Mouse (Mus musculus): ENCODE measurements around the gene Inhbe.

The Inhbe gene

GRCm38 (mm10) chr10:127341891-127342639, 12.1 kb downstream of the Inhbe start, which contains the start of gene Gli1:
Gli1 (minus strand) TSS chr10:127341974.
- DNase-seq: peak; percentile 79 to 81

GRCm38 (mm10) chr10:127341360-127341690, 12.9 kb downstream of the Inhbe start:
- DNase-seq: peak in 1 of 2 experiments; percentile 34

DNA sequence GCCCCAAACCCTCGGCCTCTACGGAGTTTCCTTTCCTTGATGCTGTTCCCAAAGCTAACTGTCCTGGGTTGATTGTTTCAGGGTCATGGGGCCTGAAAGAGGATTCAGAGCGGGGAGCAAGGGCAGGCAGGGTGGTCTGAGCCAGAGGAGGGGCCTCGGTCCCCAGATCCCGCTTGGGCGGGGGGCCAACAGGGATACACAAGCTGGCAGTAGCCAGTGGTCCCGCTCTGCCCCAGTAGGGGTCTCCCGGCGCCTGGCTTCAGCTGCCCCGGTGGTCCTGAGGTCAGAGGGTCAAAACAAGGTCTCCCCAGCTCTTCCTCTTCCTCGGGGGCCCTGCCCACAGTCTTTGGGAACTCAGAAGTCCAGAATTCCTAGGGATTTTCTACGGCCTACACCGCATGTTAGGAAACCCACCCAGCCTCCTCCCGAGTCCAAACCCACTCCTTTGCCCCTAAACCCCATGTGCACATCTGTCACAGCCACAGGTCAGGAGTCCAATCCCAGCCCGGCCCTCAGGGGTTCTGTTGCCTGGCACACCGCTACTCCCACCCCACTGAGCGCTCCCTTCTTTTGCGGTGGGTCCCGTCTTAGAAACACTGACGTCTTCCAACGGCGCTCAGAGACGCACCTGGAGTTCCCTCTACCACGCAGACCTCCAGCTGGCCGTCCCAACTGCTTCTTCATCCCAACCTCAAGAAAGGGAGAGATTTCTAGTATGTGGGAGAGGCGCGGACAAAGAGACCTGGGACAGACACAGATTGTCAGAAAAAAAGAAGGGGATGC, 13.4 kb downstream of the Inhbe start:
- peak in 1 of 2 experiments; percentile 45 for DNase-seq

DNA sequence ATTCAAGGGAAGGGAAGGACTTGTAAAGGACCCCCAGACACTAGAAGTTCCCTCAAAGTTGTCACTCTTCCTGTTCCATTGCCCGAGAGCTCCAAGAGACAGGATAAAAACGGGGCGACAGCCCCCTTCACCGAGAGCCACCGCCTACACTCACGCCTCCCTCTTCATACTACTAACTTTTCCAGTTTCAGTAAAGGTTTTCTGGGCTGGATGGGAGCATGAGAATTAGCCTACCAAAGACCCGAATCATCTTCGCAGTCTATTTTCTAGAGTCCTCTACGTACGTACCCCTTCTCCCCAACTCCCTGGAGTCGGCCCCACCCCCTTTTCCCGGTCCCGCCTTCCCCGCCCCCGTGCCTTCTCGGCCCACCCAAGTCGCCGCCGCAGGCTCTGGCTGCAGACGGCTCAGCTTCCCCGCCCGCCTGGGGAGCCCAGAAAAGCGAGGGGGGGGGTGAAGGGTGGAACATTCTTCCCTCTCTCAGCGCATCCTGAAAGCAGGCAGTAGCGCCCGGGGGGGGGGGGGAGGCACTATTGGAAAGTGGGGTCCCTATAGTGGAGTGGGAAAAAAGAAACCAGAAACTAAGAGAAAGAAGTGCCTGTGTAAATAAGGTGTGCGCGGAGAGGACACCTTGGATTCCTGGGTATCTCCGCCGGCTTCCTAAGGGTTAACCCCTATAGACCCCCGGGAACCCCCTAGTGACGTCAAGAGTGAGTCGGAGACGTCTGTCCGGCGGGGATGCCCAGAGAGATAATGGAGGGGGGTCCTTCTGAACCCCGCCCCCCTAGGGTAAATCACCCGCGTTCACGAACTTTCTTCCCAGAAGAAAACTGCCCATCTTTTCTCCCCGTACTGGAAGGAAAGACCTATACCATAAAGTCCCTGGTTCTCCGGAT, 14.3 kb downstream of the Inhbe start:
- peak in 1 of 2 experiments; percentile 30 for DNase-seq

GRCm38 (mm10) chr10:127338930-127339682, 15.1 kb downstream of the Inhbe start:
- DNase-seq: peak; percentile 77 to 79

DNA sequence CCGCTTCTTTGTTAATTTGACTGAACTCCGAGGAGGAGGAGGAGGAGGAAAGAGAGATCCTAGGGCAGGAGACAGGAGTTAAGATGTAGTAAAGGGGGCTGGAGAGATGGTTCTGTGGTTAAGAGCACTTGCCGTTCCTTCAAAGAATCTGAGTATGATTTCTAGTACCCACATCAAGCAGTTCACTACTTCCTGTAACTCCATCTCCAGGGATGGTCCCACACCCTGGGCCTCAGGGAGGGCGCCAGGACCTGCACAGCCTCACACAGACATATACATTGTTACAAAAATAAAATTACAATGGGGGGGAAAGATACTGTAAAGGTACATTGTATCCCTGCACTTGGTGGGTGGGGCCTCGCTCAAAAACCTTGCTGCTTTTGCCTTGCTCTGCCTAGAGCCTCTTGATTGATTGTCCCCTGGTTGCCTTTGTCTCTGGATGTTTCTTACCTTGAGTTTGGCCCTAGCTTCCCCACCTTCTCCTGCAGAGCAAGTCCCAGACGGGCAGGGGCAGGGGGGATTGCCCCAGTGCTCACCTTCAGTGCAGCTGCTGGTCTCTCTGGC, 16.6 kb downstream of the Inhbe start:
- DNase-seq: no peak

DNA sequence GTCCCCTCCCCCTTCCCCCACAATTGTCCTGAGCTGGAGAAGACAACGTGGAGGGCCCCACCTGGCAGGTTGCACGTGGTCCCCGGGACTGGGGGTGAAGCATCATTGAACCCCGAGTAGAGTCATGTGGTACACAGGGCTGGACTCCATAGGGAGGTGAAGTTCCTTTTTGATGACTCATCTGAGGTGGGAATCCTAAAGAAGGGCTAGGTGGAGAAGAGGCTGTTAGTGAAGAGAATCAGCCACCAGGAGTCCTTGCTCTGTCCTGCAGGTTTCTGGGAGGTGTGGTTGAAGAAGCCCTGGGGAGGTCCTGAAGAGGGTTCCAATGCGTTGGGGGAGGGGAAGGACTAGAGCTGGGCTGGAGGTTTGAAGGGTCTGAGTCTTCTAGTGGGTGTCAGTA, 17.3 kb downstream of the Inhbe start:
- DNase-seq: no peak

DNA sequence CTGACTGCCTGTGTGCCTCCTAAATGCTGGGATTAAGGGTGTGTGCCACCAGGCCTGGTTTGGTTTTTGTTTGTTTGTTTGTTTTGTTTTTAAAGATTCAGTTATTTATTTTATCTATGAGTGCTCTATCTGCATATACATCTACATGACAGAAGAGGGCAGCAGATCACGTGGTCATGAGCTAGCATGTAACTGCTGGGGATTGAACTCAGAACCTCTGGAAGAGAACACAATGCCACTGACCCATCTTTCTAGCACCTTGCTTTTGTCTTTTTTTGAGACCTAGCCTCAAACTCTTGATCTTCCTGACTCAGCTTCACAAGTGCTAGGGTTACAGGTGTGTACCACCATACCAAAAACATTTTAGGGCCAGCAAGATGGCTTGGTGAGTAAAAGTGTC, 18.9 kb downstream of the Inhbe start:
- DNase-seq: no peak

DNA sequence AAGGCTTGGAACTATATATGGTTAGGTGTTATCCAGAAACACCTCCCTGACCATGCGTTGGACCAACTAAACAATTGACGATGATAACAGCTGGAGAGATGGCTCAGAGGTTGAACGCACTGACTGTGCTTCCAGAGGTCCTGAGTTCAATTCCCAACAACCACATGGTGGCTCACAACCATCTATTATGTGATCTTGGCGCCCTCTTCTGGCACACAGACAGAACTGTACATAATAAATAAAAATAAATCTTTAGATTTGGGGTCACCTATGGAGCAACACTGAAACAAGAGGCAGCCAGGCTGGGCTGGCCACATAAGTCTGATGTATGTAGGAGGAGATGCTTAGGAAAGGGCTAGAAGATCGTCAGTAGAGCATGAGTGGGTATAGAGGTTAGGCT, 21.1 kb downstream of the Inhbe start:
- DNase-seq: peak in 1 of 2 experiments; percentile 29

GRCm38 (mm10) chr10:127332211-127332874, 21.9 kb downstream of the Inhbe start:
- peak in 1 of 2 experiments; percentile 49 for DNase-seq

GRCm38 (mm10) chr10:127330212-127330611, 24.0 kb downstream of the Inhbe start:
- peak in 1 of 2 experiments; percentile 11 for DNase-seq

GRCm38 (mm10) chr10:127327461-127328145, 26.6 kb downstream of the Inhbe start:
- DNase-seq: no peak

DNA sequence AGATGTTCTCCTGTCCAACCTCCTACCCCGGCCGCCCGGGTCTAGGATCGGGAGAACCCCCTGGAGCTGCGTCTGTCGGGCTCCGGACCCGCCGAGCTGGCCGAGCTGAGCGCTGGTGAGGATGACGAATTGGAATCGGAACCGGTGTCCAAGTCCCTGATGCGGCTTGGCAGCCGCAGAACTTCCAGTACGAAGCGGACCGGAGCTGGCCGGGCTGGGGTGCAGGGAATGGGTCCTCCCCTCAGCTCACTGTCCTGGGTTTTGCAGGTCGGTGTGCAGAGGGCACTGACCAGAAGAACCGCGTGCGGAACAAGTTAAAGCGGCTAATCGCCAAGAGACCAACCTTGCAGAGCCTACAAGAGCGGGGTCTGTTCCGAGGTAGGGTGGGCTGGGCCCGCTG, 27.4 kb downstream of the Inhbe start:
- DNase-seq: no peak

- peak in 1 of 2 experiments; percentile 71 for DNase-seq
Measured at GRCm38 (mm10) chr10:127326017-127326801, 28.0 kb downstream of the Inhbe start.

DNA sequence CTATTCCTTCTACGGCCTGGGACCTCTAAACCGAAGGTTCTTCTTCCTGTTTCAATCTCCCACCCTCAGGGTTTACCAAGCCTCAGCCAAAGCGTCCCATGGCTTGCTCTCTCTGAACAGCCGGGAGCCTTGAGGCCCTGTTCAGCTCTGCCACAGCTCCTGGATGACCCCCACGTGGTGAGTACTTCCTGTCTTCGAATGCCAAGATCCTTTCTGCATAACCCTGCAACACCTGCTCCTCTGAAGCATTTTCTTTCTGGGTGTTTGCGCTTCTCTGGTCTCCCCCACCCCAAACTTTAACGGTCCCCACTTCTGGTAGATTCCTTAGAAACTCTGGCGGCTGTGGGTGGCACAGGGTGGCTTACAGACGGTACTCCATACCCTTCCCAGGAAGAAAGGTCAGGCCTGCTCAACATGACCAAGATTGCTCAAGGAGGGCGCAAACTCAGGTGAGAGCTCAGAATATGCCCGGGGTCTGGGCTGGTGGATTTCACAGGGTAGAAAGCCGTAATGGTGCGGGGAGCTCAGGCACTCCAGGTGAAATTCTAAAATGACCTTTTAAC, 28.7 kb downstream of the Inhbe start:
- DNase-seq: peak; percentile 65 to 78

GRCm38 (mm10) chr10:127324495-127324894, 29.7 kb downstream of the Inhbe start:
- peak; percentile 85 to 87 for DNase-seq

- peak; percentile 70 to 76 for DNase-seq
Measured at GRCm38 (mm10) chr10:127323131-127323855, 30.9 kb downstream of the Inhbe start.

GRCm38 (mm10) chr10:127322669-127323068, 31.5 kb downstream of the Inhbe start:
- DNase-seq: peak; percentile 32 to 40

DNA sequence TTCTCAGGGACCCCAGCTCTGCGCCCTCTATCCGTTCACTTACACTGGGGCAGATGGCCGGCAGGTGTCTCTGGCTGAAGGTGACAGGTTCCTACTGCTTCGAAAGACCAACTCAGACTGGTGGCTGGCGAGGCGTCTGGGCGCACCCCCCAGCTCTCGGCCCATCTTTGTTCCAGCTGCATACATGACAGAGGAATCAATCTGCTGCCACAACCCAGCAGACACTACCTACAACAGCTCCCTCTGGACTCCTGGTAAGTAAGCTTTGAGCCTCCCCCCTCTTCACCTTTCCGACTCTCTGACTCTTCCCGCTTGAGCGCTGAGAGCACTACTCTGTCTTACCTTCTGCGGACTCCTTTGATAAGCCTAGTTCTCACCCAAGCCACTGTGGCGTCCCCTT, 32.0 kb downstream of the Inhbe start:
- DNase-seq: peak; percentile 44 to 49
